Mouse (Mus musculus) lung, embryonic 16.5 days (tissue): ENCODE measurements around the gene Abca3. TPM values are rescaled to one million over a fixed set of nuclear protein-coding genes. Genes with fewer than 3 reads are reported as not detected.

Source experiments
- ATAC-seq: fragments of 200-750 bp; cut with Nextera tagmentation; 2 replicates; pipeline ENCODE4 v1.8.0; 2017; ENCODE audit warnings: low read depth, mild to moderate bottlenecking, moderate library complexity
- H3K27ac ChIP-seq: fragments of 300-500 bp; sonication (generic); 2 replicates; pipeline ENCODE4 v1.5.1; 2014; ENCODE audit warnings: mild to moderate bottlenecking, control low read depth, low read length
- H3K27me3 ChIP-seq: fragments of 300-500 bp; sonication (generic); 2 replicates; pipeline ENCODE4 v1.6.1; 2014; ENCODE audit warnings: low read depth, low read length, mixed read lengths; ENCODE audit not compliant: control insufficient read depth, insufficient read depth
- H3K36me3 ChIP-seq: fragments of 300-500 bp; sonication (generic); 2 replicates; pipeline ENCODE4 v1.6.1; 2014; ENCODE audit warnings: low read length; ENCODE audit not compliant: control insufficient read depth, insufficient read depth
- H3K4me1 ChIP-seq: fragments of 300-500 bp; sonication (generic); replicated peaks from 2 replicates; pipeline ENCODE4 v1.6.1; 2014; ENCODE audit warnings: low read length, mixed read lengths; ENCODE audit not compliant: control insufficient read depth, insufficient read depth
- H3K4me2 ChIP-seq: fragments of 300-500 bp; sonication (generic); 2 replicates; pipeline ENCODE4 v1.6.1; 2014; ENCODE audit warnings: low read depth, low read length, control low read depth
- H3K4me3 ChIP-seq: fragments of 300-500 bp; sonication (generic); 2 replicates; pipeline ENCODE4 v1.5.1; 2014; ENCODE audit warnings: mild to moderate bottlenecking, low read length, control low read depth
- H3K9ac ChIP-seq: fragments of 300-500 bp; sonication (generic); 2 replicates; pipeline ENCODE4 v1.6.1; 2014; ENCODE audit warnings: low read length, control low read depth
- H3K9me3 ChIP-seq: fragments of 300-500 bp; sonication (generic); 2 replicates; pipeline ENCODE4 v1.6.1; 2016; ENCODE audit warnings: low read length; ENCODE audit not compliant: control insufficient read depth
- WGBS: fragments of 180-500 bp; shearing (Covaris S2); extraction: QIAGEN DNeasy Blood & Tissue Kit; methylation state at CpG from one replicate; pipeline ENCODE4 v1.1.7; 2014; 5-methylcytosine and 5-hydroxymethylcytosine counted together
- polyA plus RNA-seq: library from polyadenylated mRNA; unstranded; fragments of >200 nt; fragmentation: Nextera tagmentation; extraction: Ambion mirVana; gene quantifications from 2 replicates; pipeline ENCODE4 v1.2.1, GENCODE M21; 2015

The Abca3 gene
- polyA plus RNA-seq: 40.8 and 48.4 TPM in 2 replicates

GRCm38 (mm10) chr17:24351760-24352357 is at the start of gene Abca3:
Abca3 (plus strand) TSS chr17:24351950.
- Histone ChIP-seq H3K27me3 (peaks cover 10% of the 10 kb centered on the region), H3K4me1 (peaks cover 2% of the 10 kb centered on the region; the same call in 1 of the 2 replicates), H3K4me3 (peak within 1 kb of the TSS; percentile 64), H3K9ac (peak within 1 kb of the TSS; percentile 76), H3K4me2 (peak within 1 kb of the TSS; percentile 96), H3K9me3 (no peaks in the 10 kb centered on the region), H3K36me3 (no peaks in the 10 kb centered on the region), H3K27ac (peak within 1 kb of the TSS; percentile 36)
- ATAC-seq: peak; percentile 95
- under 1% methylated on average over 55 of the region's 55 CpGs for WGBS

- Histone ChIP-seq H3K9ac (no peak overlapping the region), H3K27me3 (no peaks in the 10 kb centered on the region), H3K36me3 (no peaks in the 10 kb centered on the region), H3K4me3 (no peak overlapping the region), H3K9me3 (no peaks in the 10 kb centered on the region), H3K4me1 (no peaks in the 10 kb centered on the region), H3K27ac (no peak overlapping the region), H3K4me2 (no peak overlapping the region)
- ATAC-seq: no peak
- WGBS: 38% methylated on average over 4 of the region's 4 CpGs
Observed at GRCm38 (mm10) chr17:24307500-24307899, 44.2 kb upstream of the Abca3 start.

GRCm38 (mm10) chr17:24320826-24321225 is 30.9 kb upstream of the Abca3 start:
- H3K4me1 ChIP-seq: no peaks in the 10 kb centered on the region
- no peak overlapping the region for H3K9ac ChIP-seq
- no peak overlapping the region for H3K27ac ChIP-seq
- 80% methylated on average over 3 of the region's 3 CpGs for WGBS
- no peak overlapping the region for H3K4me2 ChIP-seq
- H3K9me3 ChIP-seq: no peaks in the 10 kb centered on the region
- H3K36me3 ChIP-seq: no peaks in the 10 kb centered on the region
- no peak for ATAC-seq
- H3K27me3 ChIP-seq: no peaks in the 10 kb centered on the region
- no peak overlapping the region for H3K4me3 ChIP-seq

GRCm38 (mm10) chr17:24325051-24325450 is 26.7 kb upstream of the Abca3 start:
- H3K27ac ChIP-seq: no peak overlapping the region
- WGBS: 82% methylated on average over 10 of the region's 10 CpGs
- no peaks in the 10 kb centered on the region for H3K36me3 ChIP-seq
- H3K4me3 ChIP-seq: no peak overlapping the region
- ATAC-seq: no peak
- no peaks in the 10 kb centered on the region for H3K27me3 ChIP-seq
- no peaks in the 10 kb centered on the region for H3K4me1 ChIP-seq
- H3K9me3 ChIP-seq: no peaks in the 10 kb centered on the region
- H3K9ac ChIP-seq: no peak overlapping the region
- H3K4me2 ChIP-seq: no peak overlapping the region

- H3K27me3 ChIP-seq: no peaks in the 10 kb centered on the region
- no peak overlapping the region for H3K9ac ChIP-seq
- no peak overlapping the region for H3K4me3 ChIP-seq
- H3K9me3 ChIP-seq: no peaks in the 10 kb centered on the region
- H3K4me1 ChIP-seq: no peaks in the 10 kb centered on the region
- WGBS: 79% methylated on average over 7 of the region's 7 CpGs
- H3K36me3 ChIP-seq: no peaks in the 10 kb centered on the region
- H3K27ac ChIP-seq: no peak overlapping the region
- ATAC-seq: no peak
- H3K4me2 ChIP-seq: no peak overlapping the region
Observed at GRCm38 (mm10) chr17:24327656-24328055, 24.1 kb upstream of the Abca3 start.

GRCm38 (mm10) chr17:24344672-24345071 is 7.1 kb upstream of the Abca3 start:
- Histone ChIP-seq H3K4me1 (no peaks in the 10 kb centered on the region), H3K4me2 (no peak overlapping the region), H3K9me3 (no peaks in the 10 kb centered on the region), H3K4me3 (no peak overlapping the region), H3K27ac (no peak overlapping the region), H3K9ac (no peak overlapping the region), H3K36me3 (no peaks in the 10 kb centered on the region), H3K27me3 (no peaks in the 10 kb centered on the region)
- ATAC-seq: no peak
- WGBS: 78% methylated on average over 8 of the region's 8 CpGs

GRCm38 (mm10) chr17:24346831-24347230 is 4.9 kb upstream of the Abca3 start:
- Histone ChIP-seq H3K27me3 (peaks cover 10% of the 10 kb centered on the region), H3K9ac (no peak overlapping the region), H3K9me3 (no peaks in the 10 kb centered on the region), H3K4me2 (no peak overlapping the region), H3K27ac (no peak overlapping the region), H3K36me3 (no peaks in the 10 kb centered on the region), H3K4me3 (no peak overlapping the region), H3K4me1 (0 out of 2 replicates have a peak, but pooled peaks cover 2% of the 10 kb centered on the region)
- WGBS: 45% methylated on average over 7 of the region's 7 CpGs
- ATAC-seq: no peak

- Histone ChIP-seq H3K4me2 (no peak overlapping the region), H3K4me1 (peaks cover 2% of the 10 kb centered on the region; the same call in 1 of the 2 replicates), H3K27ac (no peak overlapping the region), H3K27me3 (peaks cover 10% of the 10 kb centered on the region), H3K36me3 (no peaks in the 10 kb centered on the region), H3K9me3 (no peaks in the 10 kb centered on the region), H3K9ac (no peak overlapping the region), H3K4me3 (no peak overlapping the region)
- no peak for ATAC-seq
- 67% methylated on average over 2 of the region's 2 CpGs for WGBS
Observed at GRCm38 (mm10) chr17:24349176-24349575, 2.6 kb upstream of the Abca3 start.

- 3% methylated on average over 42 of the region's 42 CpGs for WGBS
- ATAC-seq: peak; percentile 37; the same call in 1 of the 2 replicates
- H3K9ac ChIP-seq: peak within 1 kb of the TSS; percentile 76
Observed at GRCm38 (mm10) chr17:24350926-24351759, 607 bp upstream of the Abca3 start, which contains the start of gene Abca17. Abca17 (minus strand) TSS chr17:24351068.

More at GRCm38 (mm10) chr17:24350926-24351759, 607 bp upstream of the Abca3 start, which contains the start of gene Abca17:
- H3K4me3 ChIP-seq: peak within 1 kb of the TSS; percentile 64
- H3K36me3 ChIP-seq: no peaks in the 10 kb centered on the region
- H3K27me3 ChIP-seq: peaks cover 10% of the 10 kb centered on the region
- H3K4me1 ChIP-seq: peaks cover 2% of the 10 kb centered on the region; the same call in 1 of the 2 replicates
- H3K9me3 ChIP-seq: no peaks in the 10 kb centered on the region
- H3K4me2 ChIP-seq: peak within 1 kb of the TSS; percentile 96
- H3K27ac ChIP-seq: no peak within 1 kb of the TSS
